Mouse (Mus musculus) liver, embryonic 15.5 days (tissue): ENCODE results near the gene Blm. TPM values are rescaled to one million over a fixed set of nuclear protein-coding genes. Genes with fewer than 3 reads are reported as not detected.

ENCODE experiments used
- ATAC-seq: fragments of 200-750 bp; cut with Nextera tagmentation; 2 replicates; pipeline ENCODE4 v1.8.0; 2017; ENCODE audit warnings: moderate number of reproducible peaks, mild to moderate bottlenecking, moderate library complexity; ENCODE audit not compliant: insufficient read depth
- H3K27ac ChIP-seq: fragments of 300-500 bp; sonication (generic); replicated peaks from 2 replicates; pipeline ENCODE4 v1.5.1; 2015; ENCODE audit warnings: mild to moderate bottlenecking, inconsistent platforms
- H3K27me3 ChIP-seq: fragments of 300-500 bp; sonication (generic); 2 replicates; pipeline ENCODE4 v1.6.1; 2015; ENCODE audit warnings: mild to moderate bottlenecking, inconsistent platforms
- H3K36me3 ChIP-seq: fragments of 300-500 bp; sonication (generic); replicated peaks from 2 replicates; pipeline ENCODE4 v1.6.1; 2015; ENCODE audit warnings: moderate library complexity, mild to moderate bottlenecking, inconsistent platforms
- H3K4me1 ChIP-seq: fragments of 300-500 bp; sonication (generic); replicated peaks from 2 replicates; pipeline ENCODE4 v1.6.1; 2015; ENCODE audit warnings: inconsistent platforms
- H3K4me2 ChIP-seq: fragments of 300-500 bp; sonication (generic); 2 replicates; pipeline ENCODE4 v1.6.1; 2015; ENCODE audit warnings: moderate library complexity, mild to moderate bottlenecking, inconsistent platforms
- H3K4me3 ChIP-seq: fragments of 300-500 bp; sonication (generic); replicated peaks from 2 replicates; pipeline ENCODE4 v1.5.1; 2015; ENCODE audit warnings: mild to moderate bottlenecking, inconsistent platforms
- H3K9ac ChIP-seq: fragments of 300-500 bp; sonication (generic); 2 replicates; pipeline ENCODE4 v1.6.1; 2015; ENCODE audit warnings: moderate library complexity, mild to moderate bottlenecking, inconsistent platforms
- H3K9me3 ChIP-seq: fragments of 300-500 bp; sonication (generic); replicated peaks from 2 replicates; pipeline ENCODE4 v1.6.1; 2016; ENCODE audit warnings: inconsistent platforms
- WGBS: fragments of 180-500 bp; shearing (Covaris S2); methylation state at CpG from one replicate; pipeline ENCODE4 v1.1.7; 2015; ENCODE audit warnings: mixed read lengths; ENCODE audit not compliant: insufficient replicate concordance; 5-methylcytosine and 5-hydroxymethylcytosine counted together
- polyA plus RNA-seq: library from polyadenylated mRNA; unstranded; fragments of >200 nt; fragmentation: Nextera tagmentation; extraction: Ambion mirVana; gene quantifications from 2 replicates; pipeline ENCODE4 v1.2.1, GENCODE M21; 2015

Blm gene
- polyA plus RNA-seq = 25.5 and 27.4 TPM in 2 replicates

GRCm38 (mm10) chr7:80535009-80535744 is at the start of gene Blm:
Blm (minus strand) TSS chr7:80535119.
- Histone ChIP-seq H3K9ac (peak within 1 kb of the TSS; percentile 88), H3K4me2 (peak within 1 kb of the TSS; percentile 86), H3K4me3 (peak within 1 kb of the TSS; percentile 86), H3K27ac (peak within 1 kb of the TSS; percentile 98), H3K9me3 (no peaks in the 10 kb centered on the region), H3K27me3 (no peaks in the 10 kb centered on the region), H3K4me1 (peaks cover 66% of the 10 kb centered on the region), H3K36me3 (no peaks in the 10 kb centered on the region; the same call in 1 of the 2 replicates)
- peak; percentile 97 for ATAC-seq
- WGBS = under 1% methylated on average over 43 of the region's 43 CpGs

GRCm38 (mm10) chr7:80583981-80584380 is 49.1 kb upstream of the Blm start:
- Histone ChIP-seq H3K4me3 (no peak overlapping the region), H3K4me1 (peaks cover 15% of the 10 kb centered on the region), H3K9me3 (no peaks in the 10 kb centered on the region), H3K4me2 (no peak overlapping the region), H3K36me3 (peaks cover under 1% of the 10 kb centered on the region; the same call in 1 of the 2 replicates), H3K27ac (no peak overlapping the region), H3K27me3 (peaks cover 4% of the 10 kb centered on the region; the same call in 1 of the 2 replicates), H3K9ac (no peak overlapping the region)
- ATAC-seq = no peak; the same call in 1 of the 2 replicates
- 22% methylated on average over 6 of the region's 6 CpGs for WGBS

- Histone ChIP-seq H3K36me3 (no peaks in the 10 kb centered on the region), H3K4me2 (peak overlapping the region; percentile 51), H3K27me3 (peaks cover 4% of the 10 kb centered on the region), H3K9ac (no peak overlapping the region), H3K4me3 (peak overlapping the region; percentile 17; the same call in 1 of the 2 replicates), H3K4me1 (peaks cover 15% of the 10 kb centered on the region), H3K27ac (no peak overlapping the region; the same call in 1 of the 2 replicates), H3K9me3 (no peaks in the 10 kb centered on the region)
- WGBS = 15% methylated on average over 20 of the region's 20 CpGs
- ATAC-seq = 0 out of 2 replicates have a peak, but pooled peaks have one; percentile 35
Observed at GRCm38 (mm10) chr7:80582821-80583451, 48.0 kb upstream of the Blm start.

GRCm38 (mm10) chr7:80580368-80580767 is 45.4 kb upstream of the Blm start:
- H3K36me3 ChIP-seq = no peaks in the 10 kb centered on the region
- peaks cover 11% of the 10 kb centered on the region for H3K4me1 ChIP-seq
- no peak overlapping the region for H3K4me2 ChIP-seq
- 25% methylated on average over 6 of the region's 6 CpGs for WGBS
- H3K4me3 ChIP-seq = no peak overlapping the region
- H3K27me3 ChIP-seq = peaks cover 4% of the 10 kb centered on the region
- no peaks in the 10 kb centered on the region for H3K9me3 ChIP-seq
- H3K27ac ChIP-seq = no peak overlapping the region
- ATAC-seq = no peak
- H3K9ac ChIP-seq = no peak overlapping the region

- Histone ChIP-seq H3K36me3 (no peaks in the 10 kb centered on the region), H3K4me1 (0 out of 2 replicates have a peak, but pooled peaks cover under 1% of the 10 kb centered on the region), H3K27me3 (peaks cover 15% of the 10 kb centered on the region), H3K27ac (no peak overlapping the region), H3K4me3 (no peak overlapping the region), H3K9ac (no peak overlapping the region), H3K4me2 (no peak overlapping the region), H3K9me3 (no peaks in the 10 kb centered on the region)
- no peak for ATAC-seq
- 68% methylated on average over 14 of the region's 14 CpGs for WGBS
Observed at GRCm38 (mm10) chr7:80577417-80577980, 42.6 kb upstream of the Blm start.

GRCm38 (mm10) chr7:80576626-80577025 is 41.7 kb upstream of the Blm start:
- Histone ChIP-seq H3K4me3 (no peak overlapping the region), H3K9ac (no peak overlapping the region), H3K36me3 (no peaks in the 10 kb centered on the region), H3K27ac (no peak overlapping the region), H3K4me2 (no peak overlapping the region), H3K27me3 (peaks cover 16% of the 10 kb centered on the region), H3K9me3 (no peaks in the 10 kb centered on the region), H3K4me1 (no peaks in the 10 kb centered on the region)
- WGBS = 65% methylated on average over 3 of the region's 3 CpGs
- no peak for ATAC-seq

GRCm38 (mm10) chr7:80575750-80576149 is 40.8 kb upstream of the Blm start:
- Histone ChIP-seq H3K36me3 (no peaks in the 10 kb centered on the region), H3K9me3 (no peaks in the 10 kb centered on the region), H3K4me2 (no peak overlapping the region), H3K4me1 (no peaks in the 10 kb centered on the region), H3K27ac (no peak overlapping the region; the same call in 1 of the 2 replicates), H3K4me3 (no peak overlapping the region), H3K27me3 (peaks cover 18% of the 10 kb centered on the region), H3K9ac (no peak overlapping the region)
- no peak for ATAC-seq
- WGBS = 21% methylated on average over 9 of the region's 9 CpGs

GRCm38 (mm10) chr7:80573076-80573475 is 38.2 kb upstream of the Blm start:
- no peak overlapping the region for H3K27ac ChIP-seq
- H3K9ac ChIP-seq = no peak overlapping the region
- H3K27me3 ChIP-seq = peaks cover 20% of the 10 kb centered on the region
- no peaks in the 10 kb centered on the region for H3K4me1 ChIP-seq
- no peak overlapping the region for H3K4me3 ChIP-seq
- H3K9me3 ChIP-seq = no peaks in the 10 kb centered on the region
- no peaks in the 10 kb centered on the region for H3K36me3 ChIP-seq
- no peak overlapping the region for H3K4me2 ChIP-seq
- WGBS = 50% methylated on average over 3 of the region's 3 CpGs
- no peak for ATAC-seq

- Histone ChIP-seq H3K27ac (no peak overlapping the region), H3K9me3 (no peaks in the 10 kb centered on the region), H3K4me2 (no peak overlapping the region), H3K36me3 (no peaks in the 10 kb centered on the region), H3K9ac (no peak overlapping the region), H3K4me1 (no peaks in the 10 kb centered on the region), H3K27me3 (peaks cover 10% of the 10 kb centered on the region; the same call in 1 of the 2 replicates), H3K4me3 (no peak overlapping the region)
- 77% methylated on average over 8 of the region's 8 CpGs for WGBS
- no peak for ATAC-seq
Observed at GRCm38 (mm10) chr7:80567982-80568381, 33.1 kb upstream of the Blm start.

- Histone ChIP-seq H3K27ac (no peak overlapping the region), H3K4me1 (peaks cover 10% of the 10 kb centered on the region), H3K9me3 (no peaks in the 10 kb centered on the region), H3K4me2 (no peak overlapping the region), H3K4me3 (no peak overlapping the region), H3K36me3 (no peaks in the 10 kb centered on the region), H3K9ac (no peak overlapping the region), H3K27me3 (no peaks in the 10 kb centered on the region)
- 69% methylated on average over 5 of the region's 5 CpGs for WGBS
- ATAC-seq = no peak
Observed at GRCm38 (mm10) chr7:80561931-80562330, 27.0 kb upstream of the Blm start.

- ATAC-seq = no peak
- Histone ChIP-seq H3K27ac (no peak overlapping the region), H3K4me2 (no peak overlapping the region), H3K27me3 (no peaks in the 10 kb centered on the region), H3K36me3 (no peaks in the 10 kb centered on the region), H3K4me1 (peaks cover 10% of the 10 kb centered on the region), H3K9ac (no peak overlapping the region), H3K4me3 (no peak overlapping the region), H3K9me3 (no peaks in the 10 kb centered on the region)
- 60% methylated on average over 9 of the region's 9 CpGs for WGBS
Observed at GRCm38 (mm10) chr7:80561271-80561670, 26.4 kb upstream of the Blm start.
